Mouse (Mus musculus) ES-E14 (cell line): Measurements from ENCODE around the gene Klhdc7b.

ENCODE experiments used
- CHD2 ChIP-seq: IDR thresholded peaks from 2 replicates; pipeline ENCODE4 v1.6.1; 2014; ENCODE audit warnings: mild to moderate bottlenecking, low read depth, low read length, inconsistent platforms
- HCFC1 ChIP-seq: IDR thresholded peaks from 2 replicates; pipeline ENCODE4 v1.6.1; 2012; ENCODE audit warnings: low read length, inconsistent platforms, borderline replicate concordance; ENCODE audit not compliant: insufficient read depth
- MAFK ChIP-seq: IDR thresholded peaks from 2 replicates; pipeline ENCODE4 v1.6.1; 2014; ENCODE audit warnings: mild to moderate bottlenecking, low read depth, low read length, inconsistent platforms; ENCODE audit not compliant: insufficient read depth
- ZC3H11A ChIP-seq: IDR thresholded peaks from 2 replicates; pipeline ENCODE4 v1.6.1; 2012; ENCODE audit warnings: low read depth, mild to moderate bottlenecking, inconsistent platforms, low read length, borderline replicate concordance
- ZNF384 ChIP-seq: IDR thresholded peaks from 2 replicates; pipeline ENCODE4 v1.6.1; 2012; ENCODE audit warnings: low read depth, low read length, inconsistent platforms

- TF ChIP-seq HCFC1, result no peak
- no peak for TF ChIP-seq CHD2
- no peak for TF ChIP-seq ZNF384
- no peak for TF ChIP-seq MAFK
- TF ChIP-seq ZC3H11A, result no peak
Observed at GRCm38 (mm10) chr15:89374801-89375534, 9.7 kb upstream of the Klhdc7b start.
